Mouse (Mus musculus) large intestine, adult 2 months (tissue): ENCODE measurements around the gene Kirrel3. TPM values are rescaled to one million over a fixed set of nuclear protein-coding genes. Genes with fewer than 3 reads are reported as not detected.

Experiments
- DNase-seq: peaks from one replicate; pipeline ENCODE4 v3.0.0-alpha.2; 2012; ENCODE audit warnings: low read depth, low spot score
- WGBS: fragments of 180-500 bp; shearing (Covaris S2); methylation state at CpG from one replicate; pipeline ENCODE4 v1.1.7; 2018; 5-methylcytosine and 5-hydroxymethylcytosine counted together
- polyA plus RNA-seq: library from polyadenylated mRNA; depleted of rRNA; stranded (reverse); fragments of >200 nt; gene quantifications from 2 replicates; pipeline ENCODE4 v1.2.3, GENCODE M21; 2012

The Kirrel3 gene
- polyA plus RNA-seq, 1 experiment, result 0.21 TPM

- WGBS, result 75% methylated on average over 6 of the region's 6 CpGs
- DNase-seq, result no peak
Observed at GRCm38 (mm10) chr9:34732507-34732906, 246.8 kb downstream of the Kirrel3 start.

- WGBS, result 57% methylated on average over 6 of the region's 6 CpGs
- no peak for DNase-seq
Observed at GRCm38 (mm10) chr9:34733579-34733978, 247.9 kb downstream of the Kirrel3 start.

- WGBS, result 63% methylated on average over 4 of the region's 4 CpGs
- DNase-seq, result no peak
Observed at GRCm38 (mm10) chr9:34734991-34735390, 249.3 kb downstream of the Kirrel3 start.

- DNase-seq, result no peak
- WGBS, result 70% methylated on average over 5 of the region's 5 CpGs
Observed at GRCm38 (mm10) chr9:34739431-34739830, 253.7 kb downstream of the Kirrel3 start.

- 85% methylated on average over 3 of the region's 3 CpGs for WGBS
- DNase-seq, result no peak
Observed at GRCm38 (mm10) chr9:34740814-34741213, 255.1 kb downstream of the Kirrel3 start.

- DNase-seq, result no peak
- 20% methylated on average over 2 of the region's 2 CpGs for WGBS
Observed at GRCm38 (mm10) chr9:34748003-34748402, 262.3 kb downstream of the Kirrel3 start.

GRCm38 (mm10) chr9:34749161-34749560 lies 263.5 kb downstream of the Kirrel3 start:
- no peak for DNase-seq
- 73% methylated on average over 7 of the region's 7 CpGs for WGBS

- no peak for DNase-seq
- WGBS, result 62% methylated on average over 4 of the region's 4 CpGs
Observed at GRCm38 (mm10) chr9:34749877-34750276, 264.2 kb downstream of the Kirrel3 start.

- DNase-seq, result no peak
- whole genome bisulfite sequencing, result 30% methylated on average over 2 of the region's 2 CpGs
Observed at GRCm38 (mm10) chr9:34750887-34751286, 265.2 kb downstream of the Kirrel3 start.

- 72% methylated on average over 5 of the region's 5 CpGs for WGBS
- no peak for DNase-seq
Observed at GRCm38 (mm10) chr9:34752076-34752800, 266.5 kb downstream of the Kirrel3 start.

- peak; percentile 19 for DNase-seq
- 15% methylated on average over 4 of the region's 4 CpGs for WGBS
Observed at GRCm38 (mm10) chr9:34752801-34753170, 267.1 kb downstream of the Kirrel3 start.

- 73% methylated on average over 5 of the region's 5 CpGs for WGBS
- no peak for DNase-seq
Observed at GRCm38 (mm10) chr9:34753891-34754290, 268.2 kb downstream of the Kirrel3 start.

GRCm38 (mm10) chr9:34754523-34755097 lies 268.9 kb downstream of the Kirrel3 start:
- WGBS, result 77% methylated on average over 6 of the region's 6 CpGs

GRCm38 (mm10) chr9:34756055-34756454 lies 270.4 kb downstream of the Kirrel3 start:
- WGBS, result 91% methylated on average over 7 of the region's 7 CpGs
- DNase-seq, result no peak

More at GRCm38 (mm10) chr9:34754523-34755097, 268.9 kb downstream of the Kirrel3 start:
- DNase-seq, result no peak

GRCm38 (mm10) chr9:34758925-34759324 lies 273.2 kb downstream of the Kirrel3 start:
- 48% methylated on average over 5 of the region's 5 CpGs for WGBS
- no peak for DNase-seq

- WGBS, result 69% methylated on average over 3 of the region's 3 CpGs
- no peak for DNase-seq
Observed at GRCm38 (mm10) chr9:34760521-34760920, 274.8 kb downstream of the Kirrel3 start.

GRCm38 (mm10) chr9:34766792-34767623 lies 281.3 kb downstream of the Kirrel3 start:
- 63% methylated on average over 7 of the region's 7 CpGs for WGBS
- DNase-seq, result no peak

- WGBS, result 90% methylated on average over 2 of the region's 2 CpGs
Observed at GRCm38 (mm10) chr9:34768961-34769360, 283.3 kb downstream of the Kirrel3 start.

GRCm38 (mm10) chr9:34770951-34771350 lies 285.3 kb downstream of the Kirrel3 start:
- 94% methylated on average over 4 of the region's 4 CpGs for WGBS

More at GRCm38 (mm10) chr9:34768961-34769360, 283.3 kb downstream of the Kirrel3 start:
- DNase-seq, result no peak

GRCm38 (mm10) chr9:34771401-34771800 lies 285.7 kb downstream of the Kirrel3 start:
- no peak for DNase-seq

More at GRCm38 (mm10) chr9:34770951-34771350, 285.3 kb downstream of the Kirrel3 start:
- DNase-seq, result no peak
